Mouse (Mus musculus) hindbrain, embryonic 13.5 days (tissue): ENCODE measurements around the gene Cyb5b. TPM values are rescaled to one million over a fixed set of nuclear protein-coding genes. Genes with fewer than 3 reads are reported as not detected.

Experiments
- ATAC-seq: fragments of 200-750 bp; cut with Nextera tagmentation; 2 replicates; pipeline ENCODE4 v1.8.0; 2017; ENCODE audit warnings: moderate TSS enrichment; ENCODE audit not compliant: low FRiP score
- H3K27ac ChIP-seq: fragments of 300-500 bp; sonication (generic); 2 replicates; pipeline ENCODE4 v1.5.1; 2015; ENCODE audit warnings: inconsistent platforms, mild to moderate bottlenecking, moderate library complexity
- H3K27me3 ChIP-seq: fragments of 300-500 bp; sonication (generic); 2 replicates; pipeline ENCODE4 v1.6.1; 2015; ENCODE audit warnings: mild to moderate bottlenecking, inconsistent platforms
- H3K36me3 ChIP-seq: fragments of 300-500 bp; sonication (generic); 2 replicates; pipeline ENCODE4 v1.6.1; 2015; ENCODE audit warnings: mild to moderate bottlenecking, inconsistent platforms
- H3K4me1 ChIP-seq: fragments of 300-500 bp; sonication (generic); replicated peaks from 2 replicates; pipeline ENCODE4 v1.6.1; 2015; ENCODE audit warnings: inconsistent platforms
- H3K4me2 ChIP-seq: fragments of 300-500 bp; sonication (generic); 2 replicates; pipeline ENCODE4 v1.6.1; 2015; ENCODE audit warnings: inconsistent platforms, mild to moderate bottlenecking, moderate library complexity
- H3K4me3 ChIP-seq: fragments of 300-500 bp; sonication (generic); 2 replicates; pipeline ENCODE4 v1.5.1; 2015; ENCODE audit warnings: mild to moderate bottlenecking, inconsistent platforms
- H3K9ac ChIP-seq: fragments of 300-500 bp; sonication (generic); 2 replicates; pipeline ENCODE4 v1.6.1; 2015; ENCODE audit warnings: mild to moderate bottlenecking, inconsistent platforms
- H3K9me3 ChIP-seq: fragments of 300-500 bp; sonication (generic); 2 replicates; pipeline ENCODE4 v1.6.1; 2016; ENCODE audit warnings: inconsistent platforms
- WGBS: fragments of 180-500 bp; shearing (Covaris S2); methylation state at CpG from one replicate; pipeline ENCODE4 v1.1.7; 2015; 5-methylcytosine and 5-hydroxymethylcytosine counted together
- polyA plus RNA-seq: library from polyadenylated mRNA; unstranded; fragments of >200 nt; fragmentation: Nextera tagmentation; extraction: Ambion mirVana; gene quantifications from 2 replicates; pipeline ENCODE4 v1.2.1, GENCODE M21; 2015

The Cyb5b gene
- polyA plus RNA-seq, 1 experiment from 2014 or later = 102 TPM

DNA sequence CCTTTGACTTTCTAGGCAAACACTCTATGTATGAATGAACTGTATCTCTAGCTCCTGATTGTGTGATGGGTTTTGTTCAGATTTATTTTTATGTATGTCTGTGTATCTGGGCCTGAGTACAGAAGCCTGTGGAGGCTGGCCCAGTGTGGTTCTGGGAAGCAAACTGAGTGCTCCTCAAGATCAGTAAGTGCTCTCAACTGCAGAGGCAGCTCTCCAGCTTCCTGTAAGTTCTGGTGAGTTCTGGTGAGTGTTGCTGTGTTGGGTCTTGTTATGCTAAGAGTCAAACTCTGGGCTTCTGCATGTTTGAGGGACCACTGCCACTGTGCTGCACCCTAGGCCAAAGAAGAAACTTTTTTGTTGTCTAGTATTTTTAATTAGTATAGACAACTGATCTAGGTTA lies 8.4 kb downstream of the Cyb5b start:
- no peak overlapping the region for H3K4me3 ChIP-seq
- H3K27ac ChIP-seq = no peak overlapping the region
- H3K9me3 ChIP-seq = 0 out of 2 replicates have a peak, but pooled peaks cover 4% of the 10 kb centered on the region
- H3K27me3 ChIP-seq = no peaks in the 10 kb centered on the region
- ATAC-seq = no peak
- no peak overlapping the region for H3K9ac ChIP-seq
- peaks cover 44% of the 10 kb centered on the region for H3K36me3 ChIP-seq
- H3K4me1 ChIP-seq = peaks cover 4% of the 10 kb centered on the region; the same call in 1 of the 2 replicates
- H3K4me2 ChIP-seq = no peak overlapping the region

- no peaks in the 10 kb centered on the region for H3K4me1 ChIP-seq
- WGBS = 93% methylated on average over 7 of the region's 7 CpGs
- H3K9ac ChIP-seq = no peak overlapping the region
- peaks cover 40% of the 10 kb centered on the region for H3K36me3 ChIP-seq
- no peak for ATAC-seq
- H3K4me3 ChIP-seq = no peak overlapping the region
- no peaks in the 10 kb centered on the region for H3K9me3 ChIP-seq
- no peak overlapping the region for H3K4me2 ChIP-seq
- H3K27me3 ChIP-seq = no peaks in the 10 kb centered on the region
- H3K27ac ChIP-seq = no peak overlapping the region
These were observed 13.9 kb downstream of the Cyb5b start for GRCm38 (mm10) chr8:107164251-107164773.

GRCm38 (mm10) chr8:107165745-107166144 lies 15.3 kb downstream of the Cyb5b start:
- Histone ChIP-seq H3K9ac (no peak overlapping the region), H3K9me3 (no peaks in the 10 kb centered on the region), H3K27me3 (no peaks in the 10 kb centered on the region), H3K4me2 (no peak overlapping the region), H3K27ac (no peak overlapping the region), H3K4me3 (no peak overlapping the region), H3K4me1 (no peaks in the 10 kb centered on the region), H3K36me3 (peaks cover 53% of the 10 kb centered on the region)
- WGBS = 96% methylated on average over 9 of the region's 9 CpGs
- no peak for ATAC-seq

DNA sequence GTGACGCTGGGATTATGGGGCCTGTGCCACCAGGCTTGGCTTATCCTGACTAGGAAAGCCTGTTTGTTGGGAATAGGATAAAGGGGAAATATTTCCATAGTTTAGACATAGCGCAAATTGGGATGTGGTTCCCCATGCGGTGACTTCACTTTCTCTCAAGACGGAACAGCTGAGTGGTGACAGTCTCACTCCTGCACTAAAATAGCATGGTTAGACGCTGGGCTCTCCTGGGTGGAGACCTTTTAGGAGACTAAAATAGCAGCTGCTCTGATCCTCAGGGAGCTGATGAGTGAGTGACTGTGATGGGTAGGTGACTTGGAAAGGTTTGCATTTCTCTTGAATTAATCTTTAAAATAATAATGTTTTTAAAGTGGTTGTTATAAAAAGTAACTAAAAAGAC lies 17.4 kb downstream of the Cyb5b start:
- ATAC-seq = no peak
- peaks cover 60% of the 10 kb centered on the region for H3K36me3 ChIP-seq
- no peak overlapping the region for H3K9ac ChIP-seq
- no peaks in the 10 kb centered on the region for H3K27me3 ChIP-seq
- H3K27ac ChIP-seq = no peak overlapping the region
- WGBS = 93% methylated on average over 5 of the region's 5 CpGs
- H3K4me2 ChIP-seq = no peak overlapping the region
- H3K4me1 ChIP-seq = peaks cover 11% of the 10 kb centered on the region
- H3K9me3 ChIP-seq = no peaks in the 10 kb centered on the region
- H3K4me3 ChIP-seq = no peak overlapping the region

DNA sequence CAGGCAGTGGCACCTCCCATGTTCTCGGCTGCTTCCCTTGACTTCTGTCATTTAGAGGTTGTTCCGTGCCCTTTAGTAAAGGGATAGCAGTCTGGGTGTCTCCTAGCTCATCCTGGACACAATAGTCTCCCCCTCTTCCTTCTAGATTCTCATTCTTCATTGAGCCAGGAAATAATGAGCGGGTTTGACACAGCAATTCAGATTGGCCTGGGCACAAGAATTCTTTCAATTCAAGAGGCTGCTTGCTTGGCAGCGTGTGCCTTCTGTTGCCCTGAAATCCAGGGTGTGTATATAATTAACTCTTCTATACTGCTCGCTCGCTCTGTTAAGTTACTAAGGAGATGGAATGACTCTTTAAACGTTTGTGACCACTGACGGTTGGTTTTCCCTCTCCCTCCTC lies 21.7 kb downstream of the Cyb5b start:
- no peak for ATAC-seq
- Histone ChIP-seq H3K27ac (peak overlapping the region; percentile 58), H3K4me3 (no peak overlapping the region), H3K36me3 (peaks cover 76% of the 10 kb centered on the region), H3K4me1 (peaks cover 16% of the 10 kb centered on the region), H3K9ac (no peak overlapping the region), H3K4me2 (no peak overlapping the region), H3K27me3 (no peaks in the 10 kb centered on the region), H3K9me3 (no peaks in the 10 kb centered on the region)
- 35% methylated on average over 8 of the region's 8 CpGs for WGBS

DNA sequence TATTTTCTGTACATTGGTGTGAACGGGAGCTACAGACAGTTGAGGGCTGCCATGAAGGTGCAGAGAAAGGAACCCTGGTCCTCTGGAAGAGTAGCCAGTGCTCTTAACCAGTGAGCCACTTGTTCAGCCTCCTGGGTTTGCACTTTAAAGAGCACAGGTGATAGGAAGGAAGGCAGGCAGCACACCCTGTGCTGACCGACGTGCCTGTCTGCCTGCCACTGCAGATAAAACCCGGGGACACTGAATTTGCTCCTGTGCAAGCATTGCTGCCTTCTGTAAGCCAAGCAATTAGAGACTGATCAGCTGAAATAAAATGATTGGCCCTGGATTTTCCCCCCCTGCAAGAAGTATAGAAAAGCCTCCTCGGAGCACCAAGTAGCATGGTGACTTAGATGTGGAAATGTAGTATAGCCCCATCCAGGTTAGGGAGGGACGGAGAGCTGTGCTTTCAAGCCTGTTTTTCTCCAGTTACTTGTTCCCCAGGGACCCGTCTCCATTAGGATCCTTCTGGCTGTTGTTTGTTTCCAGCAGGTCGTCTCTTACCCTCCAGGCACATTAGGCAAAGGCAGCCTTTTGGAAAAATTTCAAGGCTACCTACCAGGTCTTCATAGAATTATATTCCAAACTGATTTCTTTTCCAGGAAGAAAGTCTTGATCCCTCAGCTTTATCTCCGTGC lies 22.7 kb downstream of the Cyb5b start:
- WGBS = 68% methylated on average over 9 of the region's 9 CpGs

GRCm38 (mm10) chr8:107181122-107181521 lies 30.7 kb downstream of the Cyb5b start:
- peaks cover 91% of the 10 kb centered on the region for H3K36me3 ChIP-seq

More for the DNA sequence above, 22.7 kb downstream of the Cyb5b start:
- Histone ChIP-seq H3K27ac (peak overlapping the region; percentile 58), H3K9me3 (no peaks in the 10 kb centered on the region), H3K4me2 (no peak overlapping the region), H3K4me1 (peaks cover 16% of the 10 kb centered on the region), H3K27me3 (no peaks in the 10 kb centered on the region), H3K36me3 (peaks cover 80% of the 10 kb centered on the region), H3K9ac (0 out of 2 replicates have a peak overlapping the region, but pooled peaks have one; percentile 4), H3K4me3 (no peak overlapping the region)
- ATAC-seq = no peak

DNA sequence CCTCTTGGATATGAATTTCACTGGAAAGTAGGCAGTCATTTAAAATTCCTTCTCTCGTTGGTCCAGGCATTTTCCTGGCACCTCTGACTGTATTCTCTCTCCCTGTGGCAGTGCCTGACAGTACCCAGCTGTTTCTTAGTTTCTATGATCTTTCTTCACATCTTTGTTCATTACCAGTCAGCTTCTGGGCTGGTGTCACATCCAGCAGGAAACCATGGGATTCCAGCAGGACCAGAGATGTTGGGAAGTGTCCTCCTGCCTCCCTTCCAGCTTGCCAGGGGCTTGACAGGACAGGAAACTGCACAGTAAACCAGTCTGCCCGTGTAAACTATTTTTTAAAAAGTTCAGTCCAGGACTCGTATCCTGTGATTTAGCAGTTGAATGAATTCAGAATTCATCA lies 34.6 kb downstream of the Cyb5b start:
- H3K9me3 ChIP-seq = no peaks in the 10 kb centered on the region
- H3K27ac ChIP-seq = no peak overlapping the region
- no peaks in the 10 kb centered on the region for H3K27me3 ChIP-seq
- peaks cover 65% of the 10 kb centered on the region for H3K36me3 ChIP-seq
- no peak overlapping the region for H3K4me3 ChIP-seq
- no peak for ATAC-seq
- no peak overlapping the region for H3K4me2 ChIP-seq
- H3K4me1 ChIP-seq = no peaks in the 10 kb centered on the region
- 80% methylated on average over 3 of the region's 3 CpGs for WGBS
- H3K9ac ChIP-seq = no peak overlapping the region

More at GRCm38 (mm10) chr8:107181122-107181521, 30.7 kb downstream of the Cyb5b start:
- Histone ChIP-seq H3K4me3 (no peak overlapping the region), H3K27ac (no peak overlapping the region), H3K4me2 (no peak overlapping the region), H3K9ac (no peak overlapping the region), H3K27me3 (no peaks in the 10 kb centered on the region), H3K9me3 (no peaks in the 10 kb centered on the region), H3K4me1 (no peaks in the 10 kb centered on the region)
- no peak for ATAC-seq
- 94% methylated on average over 6 of the region's 6 CpGs for WGBS

DNA sequence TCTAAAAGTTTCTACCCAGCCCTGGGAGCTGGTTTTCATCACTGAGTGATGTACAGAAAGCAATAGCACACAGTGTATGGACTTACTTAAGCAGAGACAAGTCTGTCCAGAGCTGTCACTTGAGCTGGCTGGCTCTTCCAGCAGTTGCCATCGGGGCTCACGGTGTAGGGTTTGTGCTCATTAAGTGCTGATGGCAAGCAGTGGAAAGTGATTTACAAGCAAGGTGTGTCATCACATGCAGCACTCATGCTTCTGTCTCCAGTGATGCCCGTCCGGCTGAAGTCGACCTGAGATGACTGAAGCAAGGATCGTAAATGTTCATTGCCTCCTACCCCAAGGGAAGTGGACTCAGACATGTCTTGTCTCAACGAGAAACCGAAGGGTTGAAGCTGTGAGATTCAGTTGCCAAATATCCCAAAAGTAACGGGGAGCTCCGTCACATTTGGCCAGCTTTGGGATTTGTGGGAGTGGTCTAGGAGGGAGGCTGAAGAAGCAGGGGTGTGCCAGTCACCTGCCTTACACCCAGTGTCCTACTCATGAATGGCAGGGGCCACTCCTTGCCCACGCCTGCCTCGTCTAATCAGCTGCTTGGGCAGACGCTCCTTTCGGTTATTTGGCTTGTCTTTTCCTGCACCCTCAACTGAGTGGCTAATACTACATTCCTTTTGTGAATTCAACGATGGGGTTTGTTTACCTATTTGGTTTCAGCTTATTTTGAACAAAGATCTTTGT lies 36.4 kb downstream of the Cyb5b start:
- H3K4me2 ChIP-seq = no peak overlapping the region
- no peak overlapping the region for H3K4me3 ChIP-seq
- H3K27ac ChIP-seq = no peak overlapping the region
- no peaks in the 10 kb centered on the region for H3K27me3 ChIP-seq
- H3K9ac ChIP-seq = no peak overlapping the region
- H3K36me3 ChIP-seq = peaks cover 47% of the 10 kb centered on the region
- H3K9me3 ChIP-seq = no peaks in the 10 kb centered on the region
- 84% methylated on average over 15 of the region's 15 CpGs for WGBS
- ATAC-seq = no peak
- H3K4me1 ChIP-seq = no peaks in the 10 kb centered on the region

GRCm38 (mm10) chr8:107187631-107188030 lies 37.2 kb downstream of the Cyb5b start:
- 83% methylated on average over 5 of the region's 5 CpGs for WGBS
- ATAC-seq = no peak
- no peak overlapping the region for H3K4me2 ChIP-seq
- peaks cover 41% of the 10 kb centered on the region for H3K36me3 ChIP-seq
- H3K9me3 ChIP-seq = no peaks in the 10 kb centered on the region
- no peaks in the 10 kb centered on the region for H3K4me1 ChIP-seq
- H3K4me3 ChIP-seq = no peak overlapping the region
- no peak overlapping the region for H3K27ac ChIP-seq
- H3K27me3 ChIP-seq = no peaks in the 10 kb centered on the region
- no peak overlapping the region for H3K9ac ChIP-seq

GRCm38 (mm10) chr8:107192631-107193030 lies 42.2 kb downstream of the Cyb5b start:
- H3K4me3 ChIP-seq = no peak overlapping the region
- ATAC-seq = no peak
- H3K4me2 ChIP-seq = no peak overlapping the region
- H3K36me3 ChIP-seq = no peaks in the 10 kb centered on the region
- no peaks in the 10 kb centered on the region for H3K27me3 ChIP-seq
- WGBS = 69% methylated on average over 8 of the region's 8 CpGs
- H3K27ac ChIP-seq = no peak overlapping the region
- H3K4me1 ChIP-seq = no peaks in the 10 kb centered on the region
- H3K9ac ChIP-seq = no peak overlapping the region
- no peaks in the 10 kb centered on the region for H3K9me3 ChIP-seq

- Histone ChIP-seq H3K4me1 (peaks cover 4% of the 10 kb centered on the region), H3K9ac (no peak overlapping the region), H3K27me3 (no peaks in the 10 kb centered on the region), H3K27ac (no peak overlapping the region), H3K9me3 (no peaks in the 10 kb centered on the region), H3K4me3 (no peak overlapping the region), H3K36me3 (no peaks in the 10 kb centered on the region), H3K4me2 (no peak overlapping the region)
- 81% methylated on average over 6 of the region's 6 CpGs for WGBS
- no peak for ATAC-seq
These were observed 42.9 kb downstream of the Cyb5b start for GRCm38 (mm10) chr8:107193331-107193730.
